Mouse (Mus musculus) thymus, postnatal 10 days (tissue): Measurements from ENCODE around the gene Mgll.

Source experiments
- DNase-seq, 2 experiments: peaks; one replicate each; pipeline ENCODE4 v3.0.0; 2021; ENCODE audit warnings: low spot score in 2 of 2

Gene Mgll

DNA sequence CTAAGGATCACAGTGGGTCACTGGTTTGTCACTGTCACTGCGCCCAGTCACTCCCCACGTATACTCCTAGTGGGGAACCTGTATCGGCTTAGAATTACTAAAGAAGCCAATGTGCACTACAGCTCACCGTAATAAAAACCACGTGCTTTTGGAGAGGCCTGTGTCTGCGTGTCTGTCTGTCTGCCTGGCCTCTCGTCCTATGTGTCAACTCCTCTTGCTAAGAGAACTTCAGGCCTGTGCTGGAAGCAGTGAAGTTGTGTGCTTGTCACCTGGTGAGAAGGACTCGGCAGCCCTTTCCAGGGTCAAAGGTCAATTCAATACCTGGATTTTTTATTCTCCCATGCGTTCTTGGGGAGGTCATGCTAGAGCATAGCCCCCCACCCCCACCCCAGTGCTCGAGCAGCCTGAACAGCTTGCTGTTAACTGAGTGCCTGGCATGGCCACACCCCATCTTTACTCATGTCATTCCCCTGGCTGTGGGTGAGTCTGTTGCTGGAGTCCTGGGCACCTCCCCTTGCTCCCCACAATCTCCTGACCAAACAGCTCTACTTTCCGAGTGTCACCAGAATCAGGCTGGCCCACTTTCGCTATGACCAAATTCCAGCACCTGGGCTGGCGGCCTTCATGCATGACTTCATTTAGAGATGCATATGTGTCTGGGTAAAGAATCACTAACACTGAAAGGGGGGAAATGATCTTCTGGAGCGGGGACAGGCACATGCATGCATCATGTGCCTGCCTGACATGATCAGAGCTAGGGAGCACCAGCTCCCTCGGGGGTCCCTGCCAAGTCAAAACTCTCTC is 104.2 kb downstream of the Mgll start:
- DNase-seq = no peak

DNA sequence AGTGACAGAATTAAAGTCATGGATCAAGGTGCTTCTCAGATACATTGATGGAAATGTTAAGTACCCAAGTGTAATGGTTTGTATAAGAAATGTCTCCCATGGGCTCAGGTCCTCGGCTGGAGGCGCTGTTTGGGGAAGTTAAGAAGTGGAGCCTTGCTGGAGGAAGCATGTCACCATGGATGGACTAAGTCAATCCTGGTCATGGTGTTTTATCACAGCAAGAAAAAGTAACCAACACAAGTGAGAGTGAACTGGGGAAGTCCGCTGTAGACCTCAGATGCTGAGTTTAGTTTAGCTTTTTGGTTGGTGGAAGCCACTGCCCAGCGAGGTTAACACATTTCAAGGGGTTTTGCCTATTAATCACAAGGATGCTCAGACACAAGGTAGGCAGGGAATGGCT is 105.4 kb downstream of the Mgll start:
- DNase-seq = no peak

DNA sequence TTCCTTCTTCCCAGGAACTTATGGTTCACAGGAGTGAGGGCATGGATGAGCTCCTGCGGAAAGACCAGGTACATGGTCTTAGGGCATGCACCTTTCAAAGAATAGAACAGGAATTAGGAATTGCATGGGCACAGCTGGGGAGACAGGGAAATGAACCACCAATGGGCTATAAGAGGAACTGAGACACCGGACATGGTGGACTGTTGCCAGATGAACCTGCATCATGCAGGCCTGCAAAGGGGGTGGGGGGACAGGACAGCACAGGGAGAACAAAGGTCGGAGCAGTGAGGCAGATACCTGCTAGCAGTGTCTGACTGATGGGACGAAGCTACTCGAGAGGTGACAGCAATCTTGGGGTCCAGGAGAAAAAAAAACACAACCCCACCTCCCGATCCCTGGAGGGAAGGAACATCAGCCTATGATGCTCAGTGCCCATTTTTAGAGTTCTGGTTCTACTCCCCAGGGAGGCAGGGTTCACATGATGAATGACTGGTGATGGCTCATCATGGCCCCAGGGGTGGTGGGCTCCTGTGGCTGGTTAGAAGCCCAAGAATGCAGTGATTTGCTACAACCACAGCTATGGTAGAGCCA is 106.0 kb downstream of the Mgll start:
- DNase-seq = no peak

DNA sequence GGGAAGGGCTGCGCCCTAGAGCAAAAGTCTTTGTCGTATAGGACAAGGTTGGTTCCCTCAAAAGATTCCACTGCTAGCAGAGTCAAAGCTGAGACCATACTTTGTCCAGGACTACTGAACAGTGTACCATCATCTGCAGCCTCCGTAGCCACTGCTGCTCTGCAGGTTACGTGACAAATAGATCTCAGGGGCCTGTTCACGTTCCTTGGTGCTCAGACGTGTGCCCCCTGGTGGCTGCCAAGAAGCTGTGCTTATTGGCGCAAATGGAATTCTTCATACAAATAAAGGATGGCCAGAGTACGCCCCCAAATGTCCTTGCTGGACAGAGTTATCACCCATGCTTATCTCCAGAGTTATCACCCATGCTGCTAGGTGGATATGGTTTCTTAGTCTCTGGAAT is 107.2 kb downstream of the Mgll start:
- peak in 1 of 2 experiments; percentile 67 for DNase-seq

DNA sequence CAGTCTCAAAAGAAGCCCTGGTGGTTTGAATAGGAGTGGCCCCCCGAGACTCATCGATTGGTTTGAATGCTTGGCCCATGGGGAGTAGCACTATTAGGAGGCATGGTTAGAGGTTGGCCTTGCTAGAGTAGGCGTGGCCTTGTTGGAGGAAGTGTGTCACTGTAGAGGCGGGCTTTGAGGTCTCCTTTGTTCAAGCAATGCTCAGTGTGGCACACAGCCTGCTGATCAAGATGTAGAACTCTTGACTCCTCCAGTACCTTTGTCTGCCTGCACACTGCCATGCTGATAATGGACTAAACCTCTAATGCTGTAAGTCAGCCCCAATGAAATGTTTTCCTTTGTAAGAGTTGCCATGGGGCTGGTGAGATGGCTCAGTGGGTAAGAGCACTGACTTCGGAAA is 108.5 kb downstream of the Mgll start:
- no peak for DNase-seq

DNA sequence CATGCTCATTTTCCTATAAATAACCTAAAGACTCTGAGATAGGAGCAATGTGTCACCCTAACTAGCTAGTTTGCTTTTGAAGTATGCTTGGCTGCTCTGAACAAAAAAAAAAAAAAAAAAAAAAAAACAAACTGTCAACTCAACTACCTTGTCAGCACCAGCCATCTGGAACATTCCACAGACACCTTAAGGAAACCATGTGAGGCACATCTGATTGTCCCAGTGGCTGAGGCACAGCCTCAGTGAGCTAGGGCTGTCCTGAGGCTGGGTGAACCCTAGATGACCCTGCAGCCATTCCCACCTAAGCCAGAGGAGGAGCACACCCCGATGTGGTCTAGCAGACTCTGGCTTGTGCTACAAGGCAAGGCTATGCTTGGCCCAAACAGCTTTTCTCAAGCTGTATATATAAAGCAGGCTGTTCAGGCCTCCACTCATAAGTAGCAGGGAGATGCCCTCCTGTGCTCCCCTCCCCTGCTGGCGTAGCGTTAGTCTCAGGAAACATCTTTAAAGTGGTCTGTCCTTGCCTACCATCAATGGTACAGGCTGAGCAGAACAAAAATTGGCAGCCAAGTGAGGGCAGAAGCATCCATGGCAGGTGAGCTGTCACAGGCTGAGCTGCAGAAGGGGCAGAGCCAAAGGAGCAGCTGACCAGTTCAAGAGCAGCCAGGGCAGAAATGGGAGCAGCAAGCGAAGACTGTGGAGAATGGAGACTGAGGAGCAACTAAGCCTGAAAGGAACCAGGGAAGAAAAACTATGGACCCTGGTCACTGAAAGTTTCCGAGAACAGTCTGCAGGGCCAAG is 109.3 kb downstream of the Mgll start:
- no peak for DNase-seq

DNA sequence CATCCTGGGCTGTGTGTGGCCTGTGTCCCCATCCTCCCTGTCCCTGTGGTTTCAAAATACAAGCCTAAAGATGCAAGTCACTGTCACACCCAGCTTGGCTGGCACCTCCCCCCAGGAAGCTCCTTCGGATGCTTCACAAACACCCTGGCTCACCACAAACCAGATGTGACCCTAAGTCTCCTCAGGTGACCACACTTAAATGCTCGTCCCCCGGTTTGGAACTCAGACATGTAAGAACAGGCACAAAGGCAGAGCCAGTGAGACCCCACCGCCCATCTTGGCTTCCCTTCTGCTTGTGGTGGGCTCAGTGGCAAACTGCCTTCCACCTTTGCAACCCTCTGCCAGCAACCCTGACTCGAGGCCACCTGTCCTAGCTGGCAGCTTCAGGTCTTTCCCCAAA is 110.8 kb downstream of the Mgll start:
- DNase-seq = no peak

DNA sequence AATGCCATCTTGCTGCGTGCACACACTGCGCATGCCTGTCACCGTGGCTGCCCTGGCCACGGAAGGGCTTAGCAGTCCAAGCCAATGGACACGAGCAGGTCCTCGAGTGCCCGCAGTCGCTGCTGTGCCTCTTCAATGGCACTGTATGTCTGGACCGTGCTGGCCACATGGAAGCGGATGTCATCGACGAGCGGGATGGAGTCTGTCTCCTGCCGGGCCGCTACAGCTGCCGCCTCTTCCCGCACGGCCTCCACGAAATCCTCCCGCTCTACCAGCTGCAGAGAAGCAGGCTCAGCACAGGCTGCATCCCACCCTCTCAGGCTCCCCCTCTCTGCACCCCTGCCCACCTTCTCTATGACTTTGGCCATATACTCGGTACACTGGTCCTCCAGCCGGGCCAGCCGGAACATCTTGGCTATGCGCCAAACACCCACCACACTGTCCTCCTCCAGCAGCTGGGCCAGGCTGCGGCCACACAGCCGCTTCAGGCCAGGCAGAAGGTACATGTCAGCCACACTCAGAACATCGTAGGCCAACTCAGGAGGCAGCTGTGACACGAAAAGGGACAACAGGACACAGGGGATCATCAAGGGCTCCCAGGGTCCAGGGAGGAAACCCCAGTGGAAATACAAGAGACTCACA is 112.1 kb downstream of the Mgll start:
- DNase-seq = no peak

DNA sequence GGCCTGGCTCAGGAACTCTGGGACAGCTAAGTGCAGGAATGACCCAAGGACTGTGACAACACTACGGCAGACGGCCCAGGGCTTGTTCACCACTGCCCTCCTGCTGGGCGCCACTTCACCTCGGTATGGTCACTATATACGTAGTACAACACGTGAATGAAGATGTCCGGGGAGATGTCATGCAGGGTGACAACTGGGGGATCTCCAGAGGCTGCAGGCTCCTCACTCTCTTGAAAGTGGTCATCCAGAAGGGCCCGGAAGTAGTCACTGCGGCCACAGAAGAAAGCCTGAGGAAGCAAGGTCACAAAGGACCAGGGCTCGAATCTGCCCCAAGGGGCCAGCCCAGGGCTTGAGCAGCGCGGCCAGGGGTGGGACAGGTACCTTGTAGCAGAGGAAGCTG is 113.8 kb downstream of the Mgll start:
- DNase-seq = no peak

DNA sequence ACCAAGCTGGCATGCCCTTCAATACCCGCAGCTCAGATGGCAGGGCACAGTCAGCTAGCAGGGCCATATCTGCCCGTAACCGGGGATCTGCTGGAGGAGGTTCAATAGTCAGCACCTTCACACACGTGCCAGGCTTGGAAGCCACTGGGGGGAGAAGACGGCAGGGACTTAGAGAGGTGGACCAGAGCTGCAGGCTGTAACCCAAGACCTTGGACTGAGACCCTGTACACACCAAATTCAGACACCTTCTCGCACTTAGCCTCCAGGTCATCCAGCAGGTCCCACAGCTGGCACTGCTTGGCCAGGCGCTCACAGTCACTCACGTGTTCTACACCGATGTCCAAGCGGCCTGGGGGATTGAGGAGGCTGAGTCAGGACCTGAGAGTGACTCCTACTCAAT is 114.4 kb downstream of the Mgll start:
- no peak for DNase-seq

DNA sequence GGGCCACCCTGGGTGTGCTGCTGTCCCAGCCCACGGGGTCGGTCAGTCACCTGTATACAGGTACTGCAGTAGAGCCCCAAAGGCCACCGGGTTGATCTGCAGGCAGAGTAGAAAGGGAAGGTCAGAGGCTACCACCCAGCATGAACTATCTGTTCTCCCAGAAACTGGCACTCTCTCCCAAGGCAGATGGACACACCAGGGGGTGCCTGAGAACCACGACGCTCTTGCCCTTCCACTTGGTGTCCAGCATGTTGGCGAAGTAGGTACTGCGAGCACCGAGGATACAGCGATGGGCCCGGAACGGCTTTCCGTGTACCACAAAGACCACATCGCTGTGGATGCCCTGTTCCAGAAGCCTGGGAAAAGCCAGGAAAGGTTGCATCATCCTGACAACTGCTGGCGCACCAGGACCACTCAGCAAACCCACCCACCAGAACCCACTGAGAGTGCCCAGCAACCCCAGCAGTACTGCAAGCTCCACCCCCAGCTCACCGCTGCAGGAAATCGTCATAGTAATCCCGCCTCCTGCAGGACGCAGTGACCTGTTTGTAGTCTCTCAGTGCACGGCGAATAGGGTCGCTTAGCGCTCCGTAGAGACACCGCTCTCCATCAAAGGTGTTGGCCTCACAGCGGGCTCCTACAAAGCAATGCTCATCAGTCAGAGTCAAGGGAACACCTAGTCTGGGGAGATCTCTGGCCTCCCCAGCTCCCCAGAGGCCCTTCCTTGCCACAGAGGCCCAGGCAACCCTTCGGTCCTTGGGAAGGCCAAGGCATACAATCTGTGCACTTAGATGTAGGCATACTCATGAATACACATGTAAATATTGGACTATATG is 115.1 kb downstream of the Mgll start:
- DNase-seq = no peak

DNA sequence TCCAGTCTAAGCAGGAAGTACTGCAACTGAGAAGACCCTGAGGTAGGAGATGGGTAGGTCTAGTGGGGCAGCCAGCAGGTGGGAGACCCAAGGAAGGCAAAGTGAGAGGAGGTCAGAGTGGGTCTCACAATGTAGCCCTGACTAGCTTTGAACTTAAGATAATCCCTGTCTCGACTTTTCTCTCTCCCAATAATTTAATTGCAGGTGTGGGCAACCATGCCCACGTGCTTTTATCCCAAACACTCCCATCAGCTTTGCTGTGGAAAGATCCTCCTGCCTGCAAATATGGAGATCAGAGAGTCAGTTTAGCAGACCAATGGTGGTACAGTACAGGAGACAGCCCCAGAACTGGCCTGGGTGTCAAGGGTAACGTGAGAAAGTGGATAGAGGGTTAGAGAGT is 116.0 kb downstream of the Mgll start:
- no peak for DNase-seq

DNA sequence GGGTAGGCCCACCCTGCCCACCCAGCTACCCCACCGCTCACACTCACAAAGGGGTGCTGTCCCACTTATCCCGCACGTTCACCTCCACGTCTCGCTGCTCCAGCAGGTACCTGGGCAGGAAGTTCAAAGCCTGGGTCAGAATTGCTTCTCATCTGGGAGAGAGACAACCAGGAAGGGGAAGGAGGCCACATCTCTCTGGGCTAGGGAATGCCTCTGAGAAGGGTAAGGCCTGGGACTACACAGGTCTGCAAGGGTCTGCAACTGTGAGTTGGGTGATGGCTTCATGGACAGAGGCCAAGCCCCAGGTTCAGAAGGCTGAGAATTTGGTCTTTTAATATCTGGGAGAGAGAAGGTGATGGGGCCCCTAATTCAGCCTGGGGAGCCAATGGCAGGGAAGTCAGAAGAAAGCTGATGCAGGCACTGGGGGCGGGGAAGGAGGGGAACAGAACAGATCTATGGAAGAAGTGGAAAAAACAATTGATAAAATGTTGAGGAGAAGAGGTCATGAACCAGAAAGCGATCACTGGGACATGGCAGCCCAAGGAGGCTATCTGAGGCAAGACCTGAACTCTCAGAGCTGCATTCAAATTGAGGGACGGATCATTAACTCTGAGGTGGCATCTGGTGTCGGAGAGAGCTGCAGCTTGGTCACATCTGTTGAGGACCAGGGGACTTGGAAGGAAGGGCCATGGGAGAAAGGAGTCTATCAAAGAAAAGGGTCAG is 116.7 kb downstream of the Mgll start:
- DNase-seq = no peak

DNA sequence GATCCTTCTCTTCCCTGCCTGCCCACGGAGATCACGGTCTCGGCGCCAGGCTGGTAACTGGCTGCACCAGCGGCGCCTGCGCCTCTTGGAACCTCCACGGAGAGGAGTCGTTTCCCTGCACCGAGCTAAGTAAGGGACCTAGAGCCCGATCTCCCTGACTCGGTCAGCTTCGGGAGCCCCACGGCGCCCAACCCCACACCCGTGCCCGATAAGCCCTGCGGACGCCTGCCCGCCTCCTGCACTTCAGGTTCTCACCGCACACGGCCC is 117.2 kb downstream of the Mgll start:
- DNase-seq = no peak

DNA sequence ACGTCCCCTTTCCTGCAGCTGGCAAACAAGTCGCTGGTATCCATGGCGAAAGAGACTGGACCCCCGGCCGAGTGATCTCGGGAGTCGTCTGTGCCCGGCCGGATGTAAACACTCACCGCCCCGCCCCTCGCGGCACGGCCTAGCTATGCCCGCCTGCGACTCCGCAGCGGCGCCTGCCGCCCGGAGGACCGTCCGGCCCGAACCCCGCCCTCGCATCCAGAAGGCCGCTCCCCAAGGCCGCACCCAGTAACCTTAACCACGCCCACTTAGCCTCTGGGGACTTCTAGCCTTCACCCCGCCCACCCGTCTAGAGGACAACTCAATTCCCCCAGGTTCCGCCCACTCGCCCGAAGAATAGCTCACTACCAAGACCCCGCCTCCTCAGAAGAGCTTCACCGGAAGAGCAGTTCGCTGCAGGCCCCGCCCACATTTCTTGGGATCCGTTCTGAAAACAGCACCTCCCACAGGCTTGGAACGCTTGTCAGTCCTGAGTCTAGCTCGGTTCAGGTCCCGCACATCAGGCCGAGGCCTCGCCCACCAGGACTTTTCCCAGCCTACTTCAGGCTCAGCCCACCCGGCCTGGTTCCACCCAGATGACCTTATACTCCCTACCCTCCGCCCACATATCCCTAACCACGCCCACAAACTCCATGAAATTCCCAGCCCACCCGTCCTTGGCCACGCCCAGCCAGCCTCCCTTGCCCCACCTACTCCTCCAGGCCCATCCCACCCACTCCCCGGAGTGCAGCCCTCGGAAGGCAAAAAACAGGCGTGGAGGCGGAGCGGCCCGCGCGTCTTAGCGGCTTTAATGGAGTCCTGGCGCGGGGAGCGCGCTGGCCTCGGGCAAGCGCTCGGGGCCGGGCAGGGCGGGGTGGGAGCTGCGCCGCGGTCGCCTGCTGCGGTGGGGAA is 117.8 kb downstream of the Mgll start, which contains the start of gene Abtb1:
Gene Abtb1 (minus strand): TSS at position 204 of the 909 bp plus-strand sequence.
- peak; percentile 94 to 96 for DNase-seq

DNA sequence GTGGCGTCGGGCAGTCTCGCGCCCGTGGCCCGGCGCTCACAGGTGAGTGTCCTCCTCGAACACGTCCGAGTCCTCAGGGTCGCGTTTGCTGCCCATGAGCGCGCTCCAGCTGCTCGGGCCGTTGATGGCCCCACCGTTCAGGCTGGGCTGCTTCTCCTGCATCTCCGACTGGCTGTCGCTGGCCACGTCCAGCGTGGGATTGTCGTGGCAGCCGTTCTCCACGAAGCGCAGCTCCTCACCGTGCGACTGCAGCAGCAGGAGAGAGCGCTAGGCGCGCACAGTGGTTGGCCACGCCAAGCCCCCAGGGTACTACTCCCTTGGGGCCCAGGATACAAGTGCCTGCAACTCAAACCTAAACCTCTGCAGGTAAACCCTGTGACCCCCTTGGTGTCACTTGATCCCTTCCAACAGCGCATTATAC is 118.5 kb downstream of the Mgll start:
- DNase-seq = peak; percentile 32

DNA sequence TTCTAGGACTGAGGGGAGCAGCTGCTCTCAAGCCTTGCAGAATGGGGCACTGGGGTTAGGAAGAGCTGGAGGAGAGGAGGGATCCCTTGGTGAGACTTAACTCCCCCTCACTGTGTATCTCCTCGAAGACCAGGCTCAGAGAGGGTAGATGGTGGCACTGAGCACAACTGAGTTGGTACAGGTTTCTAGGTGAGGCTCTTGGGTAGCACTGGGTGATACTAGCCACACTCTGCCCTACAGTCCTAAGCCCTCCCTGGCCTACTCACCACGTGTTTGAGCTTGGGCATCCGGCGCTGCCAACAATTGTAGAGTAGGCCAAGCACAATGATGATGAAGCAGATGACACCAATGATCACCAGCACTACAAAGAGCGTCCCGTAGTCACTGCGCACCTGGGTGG is 119.0 kb downstream of the Mgll start:
- no peak for DNase-seq

DNA sequence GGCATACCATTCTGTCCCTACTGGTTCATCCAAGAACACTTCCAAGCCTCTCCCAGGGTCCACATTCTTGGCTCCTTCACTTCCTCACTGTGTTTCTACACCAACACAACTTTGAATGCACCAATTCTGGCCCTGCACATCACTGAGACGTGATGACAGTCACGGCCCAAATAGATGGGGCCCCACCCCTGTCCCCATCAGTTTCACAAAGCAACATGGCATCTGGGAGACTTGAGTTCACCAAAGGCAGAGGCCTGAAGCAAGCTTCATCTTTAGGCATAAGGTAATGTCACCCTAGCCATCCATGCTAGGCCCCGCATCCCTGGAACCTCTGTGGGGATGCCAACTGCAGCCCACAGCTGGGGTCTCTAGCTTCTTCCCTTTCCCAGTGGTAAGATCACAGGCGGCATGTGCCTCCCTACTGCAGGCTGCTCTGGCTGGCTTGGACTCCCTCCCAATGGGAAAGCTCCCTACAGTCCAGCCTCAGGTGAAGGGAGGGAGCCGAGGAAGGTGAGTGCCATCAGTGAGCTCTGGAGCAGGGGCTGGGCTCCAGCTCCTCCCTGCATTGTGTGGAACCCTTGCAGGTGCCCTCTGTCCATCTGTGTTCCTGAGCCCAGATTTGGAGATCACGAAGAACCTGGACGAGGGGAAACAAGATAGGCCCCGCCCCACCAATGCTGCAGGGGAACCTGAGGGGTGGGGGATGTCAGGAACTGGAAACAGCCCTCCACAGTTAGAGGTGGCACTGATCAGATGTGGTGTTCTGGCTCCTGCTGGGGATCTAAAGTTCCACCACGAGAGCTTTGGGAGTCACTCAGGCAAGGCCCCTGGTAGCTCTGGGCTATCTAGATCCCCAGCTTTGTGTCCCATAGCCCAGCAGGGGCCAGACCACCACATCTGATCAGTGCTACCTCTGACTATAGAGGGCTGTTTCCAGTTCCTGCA is 119.8 kb downstream of the Mgll start:
- DNase-seq = no peak
